Mouse (Mus musculus): ENCODE results near the gene Tmprss15.
A peak's percentile ranks its signal among the peaks of the same experiment; 100 is the strongest.

The Tmprss15 gene

DNA sequence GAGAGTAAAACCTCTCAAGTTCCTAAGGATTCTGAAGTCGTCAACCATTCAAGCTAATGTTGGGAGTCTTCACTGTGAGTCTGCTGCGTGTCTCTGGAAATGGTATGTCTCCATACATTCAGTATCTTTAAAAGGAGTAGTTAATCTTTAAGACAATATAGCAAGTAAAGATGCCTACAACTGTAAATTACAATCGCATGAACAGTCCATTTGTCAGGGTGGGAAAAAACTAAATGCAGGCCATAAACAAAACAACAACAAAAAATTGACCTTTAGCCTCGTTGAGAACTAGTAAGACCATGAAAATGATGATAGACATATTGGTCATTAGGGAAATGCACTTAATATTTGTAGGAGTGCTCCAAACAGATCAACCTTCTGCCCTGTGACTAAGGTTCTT lies at the start of gene Tmprss15:
TSS of gene Tmprss15 (minus strand) at position 101 of the 400 bp plus-strand sequence.
- DNase-seq = no peak

DNA sequence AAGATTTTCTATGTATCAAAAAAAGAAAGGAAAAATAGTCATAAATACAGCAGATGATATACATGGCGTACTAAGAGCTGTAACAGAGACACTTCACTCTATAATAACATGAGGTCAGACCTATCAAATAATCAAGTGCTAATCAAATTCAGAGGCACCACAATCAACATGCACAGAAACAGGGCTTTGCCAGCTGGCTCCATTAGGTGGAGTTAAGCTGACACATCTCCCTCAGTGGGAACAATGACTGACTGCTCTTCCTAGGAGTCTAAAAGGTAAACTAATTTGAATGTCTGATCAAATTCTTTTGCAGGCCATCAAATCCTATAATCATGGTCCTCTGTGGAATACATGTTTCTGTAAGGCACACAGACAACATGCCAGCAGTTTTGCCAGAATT lies 24.0 kb upstream of the Tmprss15 start:
- DNase-seq = no peak

DNA sequence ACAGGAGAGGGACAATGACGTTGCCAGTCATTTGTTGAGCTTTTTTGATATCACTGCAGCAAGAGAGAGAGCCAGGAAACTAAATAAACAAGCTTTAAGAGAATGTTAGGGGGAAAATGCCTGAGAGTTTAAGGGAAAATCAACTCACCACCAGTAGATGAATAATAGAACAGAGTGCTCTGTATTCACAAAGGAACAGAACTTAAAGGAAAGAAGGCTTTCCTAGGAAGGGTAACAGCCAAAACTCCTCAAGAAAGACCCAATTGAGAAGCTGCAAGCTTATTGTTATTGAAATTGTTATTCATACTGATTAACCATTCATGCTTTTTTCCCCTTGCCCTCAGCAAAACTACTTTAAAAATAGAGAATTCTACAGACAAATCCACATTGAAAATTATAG lies 18.6 kb upstream of the Tmprss15 start:
- no peak for DNase-seq

DNA sequence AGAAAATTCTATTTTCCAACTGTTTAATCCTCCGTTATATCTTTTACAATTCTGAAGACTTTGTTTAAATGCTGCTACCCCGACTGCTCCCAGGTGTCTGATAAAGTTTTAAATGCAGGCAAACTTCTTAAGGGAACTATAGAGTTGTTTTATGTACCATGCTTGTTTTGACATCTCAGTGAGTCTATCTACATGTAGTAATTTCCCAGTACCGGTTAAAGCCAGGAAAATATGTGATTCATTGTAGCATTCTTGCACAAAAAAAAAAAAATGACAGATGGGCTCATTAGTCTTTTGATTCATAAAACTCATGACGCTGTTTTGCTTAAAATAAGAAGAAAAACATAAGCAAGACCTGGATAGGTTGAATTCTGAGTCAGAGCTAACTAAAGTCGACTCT lies 18.1 kb upstream of the Tmprss15 start:
- DNase-seq = no peak

DNA sequence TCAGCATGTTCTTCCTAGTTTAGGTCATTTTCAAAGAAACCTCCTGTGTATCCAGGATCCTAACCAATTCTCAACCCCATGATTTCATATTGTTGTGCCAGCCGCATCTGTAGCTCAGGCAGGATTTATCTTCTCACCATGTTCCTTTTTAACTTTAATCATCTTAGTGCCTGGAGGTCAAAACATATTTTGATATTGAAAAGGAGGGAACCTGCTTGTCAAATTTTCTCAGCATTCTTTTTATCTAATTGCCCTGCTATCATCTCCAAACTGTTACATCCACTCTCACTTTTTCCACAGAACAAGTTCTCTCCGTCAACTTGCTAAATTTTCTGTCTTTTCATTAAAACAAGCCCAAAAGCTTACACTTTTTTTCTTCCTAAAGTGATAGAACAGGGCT lies 9.4 kb upstream of the Tmprss15 start:
- DNase-seq = no peak

DNA sequence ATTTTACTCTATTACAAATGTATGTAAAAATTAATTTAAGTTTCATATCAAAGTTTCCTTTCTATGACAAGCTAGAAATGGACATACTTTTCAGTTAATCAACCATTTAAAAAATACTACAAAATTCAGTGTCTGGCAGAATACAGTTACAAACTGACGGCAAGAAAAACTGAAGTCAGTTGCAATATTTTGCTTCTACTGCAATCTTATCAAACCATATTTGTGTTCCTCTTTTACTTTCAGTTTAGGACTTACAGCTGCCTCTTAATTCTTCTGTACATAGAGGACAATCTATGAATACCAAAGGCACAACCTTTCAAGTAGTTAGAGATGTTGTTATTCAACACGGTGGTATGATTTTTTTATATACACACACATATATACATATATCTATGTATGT lies 7.4 kb upstream of the Tmprss15 start:
- DNase-seq = no peak

DNA sequence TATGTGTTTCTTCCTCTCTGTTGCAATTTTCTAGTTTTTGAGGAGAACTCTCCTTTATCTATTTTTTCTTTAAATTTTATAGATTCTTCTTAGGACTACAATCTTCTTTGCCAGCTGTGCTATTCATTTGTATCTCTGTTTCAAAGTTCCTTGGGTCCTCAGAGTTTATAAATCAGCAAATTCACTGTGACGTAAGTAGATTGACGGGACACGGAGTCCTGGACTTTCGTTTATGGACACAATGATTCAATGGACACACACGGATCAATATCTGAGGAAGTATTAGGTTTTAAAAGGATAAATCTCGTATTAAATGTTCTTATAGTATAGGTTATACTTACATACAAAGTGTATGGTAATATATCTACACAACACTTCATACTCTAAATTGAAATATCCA lies 4.3 kb downstream of the Tmprss15 start:
- no peak for DNase-seq

DNA sequence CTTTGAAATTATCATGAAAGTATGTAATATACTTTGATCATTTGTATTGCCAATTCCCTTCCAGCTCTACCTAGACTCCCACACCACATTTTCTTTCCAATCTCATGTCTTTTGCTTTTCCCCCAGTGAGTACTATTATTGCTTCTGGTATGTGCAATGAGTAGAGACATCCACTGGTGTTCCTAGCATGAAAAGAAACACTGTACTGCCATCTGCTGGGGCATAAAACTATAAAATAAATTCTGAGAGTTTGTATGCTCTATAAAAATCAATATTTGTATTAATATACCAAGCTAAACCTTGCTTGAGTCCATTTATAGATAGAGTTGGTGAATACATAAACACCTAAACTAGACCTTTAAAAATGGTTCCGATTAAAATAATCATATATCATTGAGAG lies 27.0 kb downstream of the Tmprss15 start:
- DNase-seq = no peak

DNA sequence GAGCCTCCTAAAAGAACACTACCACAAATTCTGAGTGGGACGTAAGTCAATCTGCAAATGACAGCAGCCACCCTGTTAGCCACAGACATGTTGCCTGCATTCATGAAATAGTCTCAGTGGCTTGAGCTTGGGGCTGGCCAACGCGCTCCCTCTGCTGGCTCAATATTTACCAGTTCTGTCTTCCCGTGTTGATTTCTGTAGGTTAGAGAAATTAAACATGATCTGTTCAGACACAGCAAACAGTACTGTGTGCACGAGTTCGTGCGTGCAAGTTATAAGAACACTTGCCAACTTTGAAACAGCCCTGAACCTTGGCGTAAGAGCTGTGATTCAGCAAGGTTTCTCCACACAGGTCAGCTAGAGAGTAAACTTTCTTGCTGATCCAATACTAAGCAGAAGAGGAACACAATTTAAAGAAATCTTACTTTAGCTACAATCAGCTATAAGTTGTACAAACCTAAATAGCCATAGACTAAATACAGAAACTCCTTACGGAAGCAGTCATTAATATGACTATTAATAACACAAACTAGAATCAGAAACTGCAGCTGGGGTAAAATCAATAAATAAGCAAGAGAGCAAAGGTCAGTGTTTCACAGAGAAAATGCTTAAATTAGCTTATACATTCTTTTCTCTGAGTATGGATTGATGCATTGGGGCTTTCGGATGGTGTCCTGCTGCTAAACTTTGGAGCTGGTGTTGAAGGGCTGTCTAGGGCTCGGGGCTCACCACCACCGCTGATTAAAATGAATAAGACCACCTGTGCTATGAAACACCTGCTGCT lies 31.9 kb downstream of the Tmprss15 start:
- DNase-seq = peak; percentile 4

DNA sequence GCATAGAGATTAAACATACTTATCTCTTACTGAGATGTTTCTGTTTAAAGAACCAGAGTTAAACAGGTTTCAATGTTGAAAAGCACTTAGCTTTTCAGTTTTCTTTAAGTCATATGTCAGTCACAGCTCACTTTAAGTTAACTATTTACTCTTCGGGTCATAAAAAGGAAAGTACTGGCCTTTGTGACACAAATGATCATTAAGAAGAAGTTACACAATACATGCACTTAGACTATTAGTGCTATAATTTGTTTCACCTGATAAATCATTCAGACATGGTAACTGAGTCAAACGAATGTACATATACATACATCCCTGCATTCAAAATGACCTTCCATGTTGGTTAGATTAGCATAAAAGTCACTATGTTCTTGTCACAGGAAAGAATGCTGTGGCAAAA lies 58.3 kb downstream of the Tmprss15 start:
- DNase-seq = no peak

DNA sequence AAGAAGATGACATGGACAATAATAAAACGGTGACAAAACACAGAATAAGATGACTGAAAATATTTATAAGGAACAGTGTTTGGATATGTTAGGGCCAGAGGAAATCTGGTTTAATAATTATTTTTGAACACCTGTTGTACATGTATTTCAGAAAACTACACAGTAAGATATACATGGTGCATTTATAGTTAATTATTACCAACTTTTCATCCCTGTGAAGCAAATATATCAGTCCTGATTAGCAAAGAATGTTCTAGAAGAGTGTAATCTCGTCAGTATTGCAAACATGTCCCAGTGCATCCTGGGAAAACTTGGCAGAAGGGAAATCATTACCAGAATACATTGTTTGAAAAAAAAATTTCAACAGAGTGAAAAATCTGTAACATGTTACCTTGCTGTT lies 88.1 kb downstream of the Tmprss15 start:
- DNase-seq = no peak

DNA sequence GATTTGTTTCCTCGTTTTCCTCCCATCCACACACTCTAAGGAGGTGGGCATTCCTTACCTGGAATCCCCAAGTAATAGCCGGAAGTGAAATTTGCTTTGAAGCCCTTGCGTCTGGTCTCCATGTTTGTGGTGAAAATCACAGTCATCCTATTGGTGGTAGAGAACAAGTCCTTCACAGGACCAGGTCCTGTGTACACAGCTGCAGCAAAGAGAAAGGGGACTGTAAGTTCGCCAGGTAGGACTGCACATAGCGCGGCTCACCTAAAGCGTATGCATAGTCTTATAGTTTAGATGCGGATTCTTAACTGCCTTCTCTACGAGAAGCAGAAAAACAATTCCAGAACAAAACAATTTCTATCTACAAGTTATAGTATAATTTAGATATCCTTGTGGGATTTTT lies 89.2 kb downstream of the Tmprss15 start:
- DNase-seq = no peak

DNA sequence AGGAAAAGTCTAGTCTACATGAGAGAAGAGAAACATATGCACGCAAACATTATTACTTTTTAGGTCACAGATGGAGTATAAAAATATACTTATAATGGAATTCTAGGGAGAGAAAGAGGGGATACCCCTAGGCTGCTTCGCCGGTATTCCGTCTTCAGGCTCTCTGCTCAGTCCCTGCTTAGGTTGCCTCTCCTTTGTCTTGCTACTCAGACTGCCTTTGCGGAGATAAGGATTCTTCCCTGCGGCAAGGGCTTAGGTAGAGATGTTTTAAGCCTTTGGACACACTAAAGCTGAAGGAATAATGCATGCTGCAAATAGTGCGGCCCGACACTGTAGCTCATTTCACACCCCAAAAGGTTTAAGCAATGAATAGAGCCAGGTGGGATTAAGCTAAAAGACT lies 114.5 kb downstream of the Tmprss15 start:
- no peak for DNase-seq

DNA sequence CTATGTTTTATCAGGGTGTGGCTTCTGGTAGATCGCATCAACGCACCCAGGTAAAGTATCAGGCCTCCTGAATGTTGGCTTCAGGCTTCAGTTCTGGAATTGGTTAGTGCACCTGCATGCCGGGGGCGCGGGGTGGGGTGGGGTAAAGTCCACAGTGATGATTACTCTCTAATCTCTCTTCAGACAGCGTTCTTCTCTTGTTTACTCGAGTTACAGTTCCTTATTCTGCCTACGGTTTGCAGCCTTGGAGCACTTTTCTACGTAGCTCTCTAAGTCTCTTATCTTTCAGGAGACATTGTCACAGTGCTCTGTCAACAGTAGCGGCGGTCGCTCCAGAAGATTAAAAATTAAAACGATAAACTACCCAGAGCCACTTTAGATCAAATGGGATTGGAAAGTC lies 116.8 kb downstream of the Tmprss15 start:
- DNase-seq = no peak

DNA sequence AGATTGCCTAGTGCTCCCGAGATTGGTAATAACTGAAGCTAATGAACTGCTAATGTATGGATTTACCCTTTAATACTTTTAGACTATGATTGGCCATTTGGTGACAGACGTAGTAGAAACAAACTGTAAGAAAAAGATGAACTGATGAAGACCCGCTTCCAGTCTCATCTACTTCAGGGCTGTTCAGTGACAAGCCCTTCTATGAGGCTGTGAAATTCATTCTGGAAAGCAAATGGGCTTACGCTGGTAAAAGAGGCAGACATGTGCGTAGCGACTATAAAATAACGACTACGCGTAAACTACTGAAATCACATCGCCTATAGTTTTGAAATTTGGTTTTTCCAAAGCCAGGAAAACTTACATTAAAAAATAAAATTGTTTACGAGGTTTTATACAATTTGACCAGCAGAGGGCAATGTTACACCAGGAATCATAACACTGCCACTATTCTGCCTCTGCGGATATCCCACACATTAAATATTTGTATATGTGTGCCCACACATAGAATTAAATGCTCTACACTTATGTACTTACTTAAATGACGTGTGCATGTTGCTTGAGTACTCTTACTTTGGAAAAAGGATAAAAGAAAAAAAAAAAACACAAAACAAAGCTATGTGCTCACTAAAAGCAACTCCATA lies 121.7 kb downstream of the Tmprss15 start:
- DNase-seq = no peak

DNA sequence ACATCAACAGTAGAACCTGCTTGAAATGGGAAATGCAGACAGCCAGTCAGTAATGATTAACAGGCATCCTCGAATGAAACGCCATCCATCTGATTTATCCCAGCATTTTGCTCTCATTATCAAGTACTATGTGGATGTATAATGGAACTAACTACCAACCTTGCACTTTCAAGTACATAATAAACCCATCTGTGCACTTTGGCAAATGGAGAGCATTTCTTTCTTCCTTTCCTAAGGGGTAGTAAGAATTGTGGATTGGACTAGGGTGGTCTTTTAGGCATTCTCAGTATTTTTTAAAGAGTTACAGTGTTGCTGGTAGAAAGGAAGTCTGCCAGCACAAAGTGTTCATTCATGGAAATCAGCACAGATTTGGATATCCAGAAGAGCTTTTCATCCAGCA lies 133.5 kb downstream of the Tmprss15 start:
- no peak for DNase-seq

DNA sequence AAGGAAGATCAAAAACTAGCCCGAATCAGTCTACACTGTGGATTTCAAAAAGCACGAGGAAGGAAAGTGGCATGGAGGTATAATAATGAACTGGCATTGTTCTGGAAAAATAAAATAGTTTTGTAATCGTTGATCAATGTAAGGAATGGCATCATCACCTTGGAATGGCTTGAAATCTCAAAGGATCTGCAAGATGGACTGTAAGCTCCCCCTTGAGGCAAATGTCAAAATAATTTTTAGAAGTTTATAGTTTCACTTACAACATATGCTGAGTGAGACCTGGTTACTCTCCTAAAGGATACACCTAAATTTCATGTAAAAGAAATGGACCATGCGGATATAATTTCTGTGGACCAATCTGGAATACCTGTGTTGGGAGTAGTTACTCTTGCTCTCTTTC lies 140.5 kb downstream of the Tmprss15 start:
- DNase-seq = no peak

DNA sequence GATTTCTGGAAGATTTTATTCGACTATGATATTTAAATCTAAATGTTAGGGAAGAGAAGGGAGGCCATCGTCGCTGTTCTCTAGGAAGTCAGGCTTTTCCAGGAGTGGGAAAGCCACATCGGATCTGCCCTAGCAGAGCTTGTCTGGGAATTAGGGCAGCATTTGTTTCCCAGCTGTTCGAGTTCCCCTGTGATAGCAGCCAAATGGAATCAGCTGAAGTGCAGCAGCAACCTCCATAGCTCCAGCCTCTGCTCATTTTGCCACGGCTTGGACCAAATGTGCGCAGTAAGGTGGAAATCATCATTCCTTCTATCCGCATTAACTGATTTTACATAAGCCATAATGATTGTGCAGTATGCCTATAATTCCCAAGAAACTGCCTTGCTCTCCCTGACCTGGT lies 153.1 kb downstream of the Tmprss15 start:
- no peak for DNase-seq

DNA sequence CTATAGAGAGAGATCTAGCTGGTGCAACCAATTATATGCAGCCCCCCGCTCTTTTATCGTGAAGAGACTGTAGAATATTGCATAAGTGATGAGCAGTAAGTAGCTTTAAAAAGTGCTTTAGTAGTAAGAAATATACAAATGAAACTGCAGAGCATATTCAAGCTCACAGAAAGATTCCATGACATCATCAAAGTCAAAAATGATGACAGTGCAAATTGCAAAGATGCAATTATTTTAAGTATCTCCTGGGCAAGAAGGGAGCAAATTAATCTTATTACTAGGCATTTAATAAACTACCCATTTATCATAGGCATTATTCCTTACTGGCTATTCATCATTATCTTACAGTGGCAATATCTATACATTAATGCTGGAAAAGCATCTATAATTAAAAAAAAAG lies 156.6 kb downstream of the Tmprss15 start:
- DNase-seq = no peak

DNA sequence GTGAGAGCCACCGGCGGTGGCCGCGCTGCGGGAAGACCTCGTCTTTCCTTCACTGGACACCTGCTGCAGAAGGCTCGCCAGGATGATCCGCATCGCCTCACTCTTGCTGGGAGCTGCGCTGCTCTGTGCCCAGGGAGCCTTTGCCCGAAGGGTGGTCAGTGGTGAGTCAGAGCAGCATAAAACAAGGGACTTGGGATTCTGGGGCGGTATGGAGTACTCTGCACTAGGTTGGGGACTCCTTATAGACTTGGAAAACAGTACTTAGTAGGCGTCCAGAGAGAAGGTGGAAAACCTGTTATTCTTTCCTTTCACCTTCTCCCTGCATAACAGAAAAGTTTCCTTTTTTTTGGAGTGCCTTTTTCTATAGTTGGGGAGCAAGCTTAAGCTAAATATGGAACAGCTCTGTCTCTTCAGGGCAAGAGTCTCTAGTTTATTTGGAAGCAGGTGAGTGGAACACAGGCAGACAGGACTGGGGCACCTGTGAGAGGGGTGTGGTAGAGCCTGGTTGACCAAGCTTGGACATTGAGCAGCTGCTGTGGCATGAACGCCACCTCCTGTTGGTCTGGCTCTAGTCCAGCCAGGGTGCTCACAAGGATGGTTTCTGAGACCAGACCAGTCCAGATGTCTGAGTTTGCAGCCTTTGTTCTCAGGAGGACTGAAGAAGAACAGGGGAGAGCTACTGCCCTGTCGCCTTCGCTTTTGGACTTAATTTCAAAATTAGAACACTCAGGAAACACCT lies 159.4 kb downstream of the Tmprss15 start:
- DNase-seq = no peak

DNA sequence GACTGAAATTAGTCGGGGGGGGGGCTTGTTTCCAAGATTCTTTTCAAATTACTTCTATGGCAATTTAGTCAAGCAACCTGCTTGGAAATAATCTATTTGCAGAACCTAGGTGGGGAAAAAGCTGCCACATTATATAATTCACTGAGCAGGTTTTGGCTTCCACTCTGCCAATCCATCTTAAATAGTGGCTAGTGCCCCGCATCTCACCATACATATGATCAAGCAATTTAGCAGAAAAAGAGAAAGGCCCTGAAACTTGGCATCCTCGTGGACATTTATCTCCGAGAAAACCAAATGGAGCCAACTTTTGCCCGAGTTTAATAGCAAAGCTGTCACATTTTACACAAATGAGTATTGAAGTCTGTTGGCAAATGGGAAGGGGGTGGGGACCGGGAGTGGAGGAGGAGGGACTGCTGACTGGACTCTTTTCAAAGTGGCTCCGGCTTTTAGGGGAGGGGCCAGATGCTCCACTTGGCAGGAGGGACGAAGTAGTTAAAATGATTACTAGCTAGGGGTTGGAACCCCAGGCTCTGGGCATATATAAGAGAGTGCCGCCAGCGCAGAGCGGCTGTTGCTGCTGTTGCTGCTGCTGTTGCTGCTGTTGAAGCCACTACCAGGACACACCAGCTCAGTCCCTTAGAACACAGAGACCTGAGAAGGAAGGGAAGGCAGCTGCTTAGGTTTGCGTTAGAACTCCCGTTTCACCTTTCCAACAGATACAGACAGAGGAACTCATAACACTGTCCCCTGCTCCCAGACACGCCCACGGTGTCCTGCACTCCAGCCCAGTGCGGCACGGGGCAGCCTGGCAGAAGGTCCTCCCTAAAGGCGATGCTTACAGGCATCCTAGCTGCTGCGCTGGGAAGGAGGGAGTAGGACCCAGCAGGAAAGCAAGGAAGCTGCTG lies 160.3 kb downstream of the Tmprss15 start, which contains the start of gene Chodl:
TSS of gene Chodl (plus strand) at position 567 of the 905 bp plus-strand sequence.
- no peak for DNase-seq

DNA sequence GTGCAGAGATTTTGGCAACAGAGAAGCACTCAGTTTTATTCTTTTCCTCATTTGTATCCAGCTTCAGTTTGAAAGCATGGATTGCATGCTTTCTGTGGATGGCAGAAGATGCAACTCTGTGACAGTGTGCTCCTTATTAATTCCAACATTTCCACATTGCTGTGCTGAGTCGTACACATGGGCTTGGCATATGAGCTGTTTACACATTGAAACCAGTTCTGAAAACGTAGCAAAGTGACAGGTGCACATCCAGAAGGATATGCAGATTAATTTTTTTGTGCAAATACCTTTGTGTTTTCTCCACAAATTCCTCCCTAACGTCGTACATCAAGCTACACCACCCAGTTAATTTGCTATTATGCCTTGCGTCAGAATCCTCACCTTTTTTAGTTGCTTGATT lies 168.3 kb downstream of the Tmprss15 start:
- DNase-seq = no peak

Measured in layer of hippocampus, adult 9-11 months (tissue).